Mouse (Mus musculus) embryo, embryonic 9.5 days (tissue): Measurements from ENCODE around the gene Ctnna2.

ENCODE experiments used
- DNase-seq: peaks from one replicate; pipeline ENCODE4 v3.0.0-alpha.2; 2017; ENCODE audit errors: extremely low spot score

Gene Ctnna2

DNA sequence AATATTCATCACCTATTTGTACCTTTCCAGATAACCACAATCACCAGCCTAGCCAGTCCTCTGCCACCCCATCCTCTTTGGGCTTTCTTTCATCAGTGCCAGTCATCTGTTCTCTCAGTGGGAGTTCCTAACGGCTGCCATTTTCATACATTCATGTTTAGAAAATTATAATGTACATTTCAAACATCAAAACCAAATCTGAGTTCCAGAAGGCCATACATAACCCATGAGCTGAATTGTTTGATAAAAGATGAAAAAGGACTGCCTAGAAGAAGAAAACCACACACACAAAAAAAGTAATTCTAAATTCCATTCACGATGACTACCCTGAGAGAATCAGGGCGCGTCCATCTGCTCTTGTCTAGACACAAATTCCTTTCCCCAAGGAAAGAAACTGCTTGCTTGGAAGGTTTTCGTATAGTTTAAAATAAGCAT lies 1014.5 kb downstream of the Ctnna2 start:
- DNase-seq: no peak

DNA sequence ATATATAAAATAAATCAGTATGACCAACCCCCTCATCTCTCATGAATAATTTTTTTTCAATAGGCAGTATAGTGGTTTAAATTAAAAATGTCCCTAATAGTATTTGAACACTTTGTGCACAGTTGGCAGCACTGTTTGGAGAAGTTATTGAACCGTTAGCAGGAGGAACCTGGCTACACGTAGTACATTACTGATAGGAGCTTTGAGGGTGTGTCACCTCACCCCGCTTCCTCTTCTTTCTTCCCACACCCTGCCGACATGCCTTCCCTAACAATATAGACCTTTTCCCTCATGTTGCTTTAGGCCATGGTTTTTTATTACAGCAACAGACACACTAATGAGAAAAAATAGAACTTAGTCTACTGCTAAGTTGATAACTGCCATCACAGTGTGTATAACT lies 1071.4 kb downstream of the Ctnna2 start:
- DNase-seq: no peak

DNA sequence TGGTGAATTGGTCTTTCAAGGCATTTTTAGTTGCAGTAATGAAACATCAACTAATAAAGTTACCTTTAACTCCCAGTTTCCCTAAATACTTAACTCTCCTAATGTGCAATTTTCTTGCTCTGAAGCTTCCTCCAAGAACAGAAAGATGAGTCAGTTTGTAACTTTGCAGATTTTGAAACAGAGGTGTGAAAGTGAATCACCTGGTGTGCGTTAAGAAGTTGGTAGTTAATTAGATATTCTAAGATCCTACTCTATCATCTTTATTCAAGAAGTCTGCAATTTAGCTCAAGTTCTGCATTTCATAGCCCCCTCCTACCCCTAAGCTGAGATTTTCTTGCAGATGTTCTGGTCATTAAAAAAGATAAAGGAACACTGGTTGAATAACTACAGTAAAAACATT lies 1082.3 kb downstream of the Ctnna2 start:
- DNase-seq: no peak
